Mouse (Mus musculus): ENCODE measurements around the gene Prkch.

- TF ChIP-seq CTCF (IDR thresholded peaks at IDR 0.05; ENCODE audit: borderline replicate concordance, insufficient read depth, low read depth, low read length) (no peak), POLR2A (IDR thresholded peaks at IDR 0.05; ENCODE audit: borderline replicate concordance, insufficient read depth, low read length) (no peak)
These were observed 225.6 kb downstream of the Prkch start for GRCm38 (mm10) chr12:73810041-73810795.
